Mouse (Mus musculus): ENCODE measurements around the gene Kitl. TPM values are rescaled to one million over a fixed set of nuclear protein-coding genes. Genes with fewer than 3 reads are reported as not detected.

Kitl gene
- 1 to 10 TPM in 1 of 2 experiments, under 1 TPM in 1; 0.63 to 6.0 TPM for polyA plus RNA-seq (2012; fragmentation: generic; extraction: Trizol)

GRCm38 (mm10) chr10:100015370-100016325 lies at the start of gene Kitl:
Gene Kitl, plus strand, starts transcription at chr10:100015630.

